Mouse (Mus musculus) heart, adult 2 months (tissue): ENCODE results near the gene Camkmt.

ENCODE experiments used
- CTCF ChIP-seq: fragments of 200-600 bp; IDR thresholded peaks from 2 replicates; pipeline ENCODE4 v1.8.1; 2022; ENCODE audit warnings: antibody characterized with exemption, mild to moderate bottlenecking, moderate library complexity
- EP300 ChIP-seq: fragments of 200-500 bp; IDR thresholded peaks from 2 replicates; pipeline ENCODE4 v1.6.1; 2011; ENCODE audit warnings: low read depth, low read length, control low read depth; ENCODE audit not compliant: insufficient read depth

- no peak for TF ChIP-seq CTCF
- TF ChIP-seq EP300: no peak
Measured at GRCm38 (mm10) chr17:85148348-85148747, 58.0 kb downstream of the Camkmt start.
